Mouse (Mus musculus): ENCODE results near the gene Arap1.

Gene Arap1

GRCm38 (mm10) chr7:101362791-101363191 lies 14.9 kb downstream of the Arap1 start:
- DNase-seq (ENCODE audit: low spot score in 2 of 2): no peak

GRCm38 (mm10) chr7:101363914-101364313 lies 16.0 kb downstream of the Arap1 start:
- no peak for DNase-seq (ENCODE audit: low spot score in 2 of 2)

DNA sequence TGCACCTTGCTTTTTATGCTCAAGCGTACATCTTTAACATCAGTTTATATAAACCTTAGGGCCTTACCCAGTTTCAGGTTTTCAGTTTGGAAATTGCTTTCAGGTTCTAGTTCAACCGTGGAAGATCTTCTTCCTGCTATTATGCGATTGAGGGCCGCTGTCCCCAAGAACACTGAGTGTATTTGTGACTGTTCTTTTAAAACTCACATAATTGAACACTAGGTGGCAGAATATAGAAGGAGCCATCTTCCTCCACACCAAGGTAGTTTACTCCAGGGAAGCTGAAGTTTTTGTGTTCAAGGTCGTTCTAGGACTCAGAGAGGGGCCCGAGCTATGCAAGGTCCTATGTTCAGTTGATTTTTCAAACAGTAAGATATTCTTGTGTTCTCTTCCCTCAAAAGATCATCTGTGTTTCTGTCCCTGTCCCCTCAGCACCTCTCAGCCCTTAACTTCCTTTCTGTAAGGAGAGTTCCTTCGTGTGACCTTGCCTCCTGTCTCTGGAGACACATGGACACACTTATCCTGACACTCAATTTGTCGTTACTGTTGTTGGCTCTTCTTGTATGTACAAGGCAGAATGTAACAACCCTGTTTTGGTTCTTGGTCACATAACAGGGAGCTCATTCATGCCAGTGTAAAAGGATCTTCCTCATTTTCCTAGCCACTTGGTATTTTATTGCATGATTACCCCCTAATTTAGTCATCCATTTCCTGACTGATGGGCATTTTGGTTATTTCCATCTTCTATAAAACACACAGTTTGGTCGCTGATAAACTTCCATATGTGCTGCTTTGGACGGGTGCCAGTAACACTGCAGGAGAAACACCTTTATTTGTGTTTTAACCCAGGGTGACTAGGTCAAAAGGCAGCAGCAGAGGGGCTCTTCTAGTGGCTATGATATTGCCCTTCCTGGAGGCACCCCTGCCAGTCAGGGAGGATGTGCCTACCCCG lies 20.3 kb downstream of the Arap1 start:
- DNase-seq (ENCODE audit: low spot score in 2 of 2): no peak

DNA sequence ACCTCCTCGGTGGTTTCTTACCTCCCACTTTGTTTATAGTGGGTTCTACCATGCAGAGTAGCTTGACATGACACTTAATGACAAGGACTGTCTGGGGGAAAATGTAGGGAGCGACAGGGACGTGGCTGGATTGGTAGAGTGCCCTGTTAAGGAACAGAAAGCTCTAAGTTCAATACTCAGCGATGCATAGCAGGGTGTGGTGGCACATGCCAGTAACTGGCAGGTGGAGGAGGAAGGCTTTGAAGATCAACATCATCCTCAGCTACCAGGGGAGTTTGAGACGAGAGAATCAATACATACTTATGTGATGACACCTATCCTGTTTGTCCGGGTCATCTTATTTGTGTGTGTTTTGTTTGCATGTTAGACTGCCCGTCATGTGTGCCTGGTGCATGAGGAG lies 21.8 kb downstream of the Arap1 start:
- DNase-seq (ENCODE audit: low spot score in 2 of 2): no peak

GRCm38 (mm10) chr7:101373082-101373481 lies 25.2 kb downstream of the Arap1 start:
- DNase-seq (ENCODE audit: low spot score in 2 of 2): no peak

GRCm38 (mm10) chr7:101374155-101374554 lies 26.3 kb downstream of the Arap1 start:
- peak in 1 of 2 experiments; percentile 62 for DNase-seq (ENCODE audit: low spot score in 2 of 2)

GRCm38 (mm10) chr7:101376701-101377340 lies 29.0 kb downstream of the Arap1 start:
- no peak for DNase-seq (ENCODE audit: low spot score in 2 of 2)

- DNase-seq (ENCODE audit: low spot score in 2 of 2): no peak
Measured at GRCm38 (mm10) chr7:101377741-101378262, 29.9 kb downstream of the Arap1 start.

DNA sequence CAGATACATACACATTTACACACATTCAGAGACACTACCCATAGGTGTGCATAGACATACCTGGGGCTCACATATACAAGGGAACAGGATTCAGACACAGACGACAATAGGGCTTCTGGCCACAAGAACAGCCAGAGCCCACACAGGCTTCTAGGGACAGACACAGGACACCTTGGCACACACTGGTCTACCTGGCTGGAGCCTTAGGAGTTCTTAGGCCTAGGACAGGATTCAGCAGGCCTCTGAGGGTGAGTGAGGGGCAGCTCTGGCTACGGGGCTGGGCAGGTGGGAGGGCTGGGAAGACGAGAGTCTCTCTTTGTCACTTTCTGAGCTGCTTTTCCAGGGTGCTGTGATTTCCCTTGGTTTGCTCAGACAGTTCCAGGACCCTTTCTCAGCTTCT lies 30.4 kb downstream of the Arap1 start:
- no peak for DNase-seq (ENCODE audit: low spot score in 2 of 2)

DNA sequence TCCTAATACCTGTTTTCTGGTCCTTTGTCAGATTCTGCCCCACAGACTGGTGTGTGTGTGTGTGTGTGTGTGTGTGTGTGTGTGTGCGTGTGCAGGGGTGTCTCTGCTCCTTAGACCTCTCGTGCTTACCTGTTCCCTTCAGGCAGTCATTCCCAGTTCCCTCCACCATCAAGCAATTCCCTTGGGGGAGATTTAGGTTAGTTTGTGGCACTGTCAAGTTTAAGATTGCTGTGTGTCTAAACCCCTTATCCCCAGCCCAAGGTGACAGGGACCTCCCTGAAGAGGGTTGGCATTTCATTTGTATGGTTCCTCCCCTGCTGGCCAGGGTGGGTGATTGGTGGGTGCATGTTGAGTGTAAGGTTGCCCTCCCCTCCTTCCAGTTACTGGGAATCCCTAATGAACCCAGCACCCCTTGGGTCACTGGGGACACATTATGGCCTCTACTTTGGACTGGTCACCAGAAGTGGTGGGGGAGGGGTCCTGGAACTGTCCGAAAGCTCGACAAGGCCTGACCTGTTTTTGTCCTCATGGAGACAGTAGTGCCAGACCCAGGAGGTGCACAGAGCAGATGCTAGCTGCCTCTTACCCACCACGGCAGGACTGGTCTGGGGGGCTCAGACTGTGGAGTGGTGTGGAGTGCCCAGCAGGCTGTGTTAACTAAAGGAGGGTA lies 31.1 kb downstream of the Arap1 start:
- DNase-seq (ENCODE audit: low spot score in 2 of 2): no peak

- no peak for DNase-seq (ENCODE audit: low spot score in 2 of 2)
Measured at GRCm38 (mm10) chr7:101379732-101380131, 31.9 kb downstream of the Arap1 start.

- no peak for DNase-seq (ENCODE audit: low spot score in 2 of 2)
Measured at GRCm38 (mm10) chr7:101381512-101381911, 33.6 kb downstream of the Arap1 start.

GRCm38 (mm10) chr7:101382378-101382777 lies 34.5 kb downstream of the Arap1 start:
- no peak for DNase-seq (ENCODE audit: low spot score in 2 of 2)

- no peak for DNase-seq (ENCODE audit: low spot score in 2 of 2)
Measured at GRCm38 (mm10) chr7:101383756-101384155, 35.9 kb downstream of the Arap1 start.

DNA sequence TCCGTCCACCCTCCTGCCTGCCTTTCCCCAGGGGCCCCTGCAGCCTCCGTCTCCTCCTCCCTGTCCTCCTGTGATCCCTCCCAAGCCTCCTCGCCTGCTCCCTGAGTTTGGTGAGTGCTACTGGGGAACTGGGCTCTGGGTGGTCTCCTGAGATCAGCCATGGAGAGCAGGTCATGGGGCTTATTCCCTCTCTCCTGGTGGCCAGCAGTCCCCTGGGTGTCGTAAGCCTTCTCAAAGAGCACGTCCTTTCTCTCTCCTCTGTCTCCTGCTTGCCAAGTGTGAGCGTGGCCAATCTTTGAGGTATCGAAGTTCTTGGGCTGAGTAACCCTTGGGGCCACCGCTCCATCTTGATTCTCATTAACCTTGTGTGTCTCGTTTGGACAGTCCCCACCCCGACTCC lies 37.1 kb downstream of the Arap1 start:
- DNase-seq (ENCODE audit: low spot score in 2 of 2): no peak

DNA sequence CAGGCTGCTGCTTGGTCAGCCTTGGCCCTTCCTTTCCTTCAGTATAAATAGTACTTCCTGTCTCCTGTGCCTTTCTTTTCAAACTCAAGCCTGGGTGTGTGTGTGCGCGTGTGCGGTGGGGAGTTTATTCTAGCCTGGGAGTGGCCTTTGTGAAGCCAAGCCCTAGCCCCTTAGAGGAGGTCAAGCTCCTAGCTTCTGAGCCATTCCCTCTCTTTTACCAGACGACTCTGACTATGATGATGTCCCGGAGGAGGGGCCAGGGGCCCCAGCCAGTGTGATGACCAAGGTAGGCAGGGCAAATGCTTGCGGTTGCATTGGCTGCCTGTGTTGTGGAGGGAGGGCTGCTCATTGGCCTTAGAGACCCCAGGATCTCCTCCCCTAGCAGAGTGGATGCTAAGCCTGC lies 37.5 kb downstream of the Arap1 start:
- DNase-seq (ENCODE audit: low spot score in 2 of 2): no peak

DNA sequence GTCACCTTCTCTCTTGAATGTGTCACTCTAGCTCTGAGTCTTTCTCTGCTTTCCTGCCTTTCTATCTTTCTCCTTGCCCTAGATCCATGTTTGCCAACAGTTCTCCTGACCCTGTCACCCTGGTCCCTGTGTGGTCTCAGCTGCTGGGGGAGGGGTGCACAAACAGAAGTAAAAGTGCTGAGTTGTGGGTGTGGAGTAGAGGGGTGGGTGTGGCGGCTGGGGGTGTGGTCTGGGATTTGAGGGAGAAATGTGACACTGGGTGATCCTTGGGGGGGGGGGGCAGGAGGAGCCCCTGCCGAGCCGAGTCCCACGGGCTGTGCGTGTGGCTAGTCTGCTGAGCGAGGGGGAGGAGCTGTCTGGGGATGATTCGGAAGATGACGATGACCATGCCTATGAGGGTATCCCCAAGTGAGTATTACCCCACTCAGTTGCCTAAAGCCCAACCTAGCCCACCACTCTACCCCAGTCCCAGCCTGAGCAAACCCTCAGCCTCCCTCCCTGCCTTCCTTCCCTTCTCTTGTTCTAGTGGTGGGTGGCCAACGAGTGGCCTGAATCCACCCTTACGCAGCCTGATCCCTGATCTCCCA lies 38.1 kb downstream of the Arap1 start:
- DNase-seq (ENCODE audit: low spot score in 2 of 2): no peak

- no peak for DNase-seq (ENCODE audit: low spot score in 2 of 2)
Measured at GRCm38 (mm10) chr7:101389256-101389655, 41.4 kb downstream of the Arap1 start.

DNA sequence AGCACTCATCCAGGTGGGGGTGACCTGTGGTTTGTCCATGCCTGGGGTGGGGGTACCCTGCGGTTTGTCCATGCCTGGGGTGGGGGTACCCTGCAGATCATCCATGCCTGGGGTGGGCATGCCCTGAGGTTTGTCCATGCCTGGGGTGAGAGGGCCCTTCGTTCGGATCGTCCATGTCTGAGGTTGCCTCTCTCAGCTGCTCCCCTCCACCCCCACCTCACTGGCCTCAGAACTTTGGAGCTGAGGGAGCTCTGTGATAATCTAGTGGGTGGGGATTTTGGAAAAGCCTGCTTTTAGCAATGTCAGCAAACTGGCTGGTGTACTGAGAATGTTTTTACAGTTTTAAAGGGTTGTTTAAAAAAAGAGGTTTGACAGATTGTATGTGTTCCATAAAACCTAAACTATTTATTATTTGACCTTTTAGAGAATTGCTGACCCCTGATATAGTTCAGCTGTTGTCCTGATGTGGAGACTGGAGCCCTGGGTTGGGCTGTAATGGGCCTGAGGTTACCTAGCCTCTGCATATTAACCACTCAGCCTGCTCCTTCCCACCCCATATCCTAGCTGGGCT lies 44.1 kb downstream of the Arap1 start:
- no peak for DNase-seq (ENCODE audit: low spot score in 2 of 2)

GRCm38 (mm10) chr7:101393015-101393414 lies 45.1 kb downstream of the Arap1 start:
- DNase-seq (ENCODE audit: low spot score in 2 of 2): no peak

DNA sequence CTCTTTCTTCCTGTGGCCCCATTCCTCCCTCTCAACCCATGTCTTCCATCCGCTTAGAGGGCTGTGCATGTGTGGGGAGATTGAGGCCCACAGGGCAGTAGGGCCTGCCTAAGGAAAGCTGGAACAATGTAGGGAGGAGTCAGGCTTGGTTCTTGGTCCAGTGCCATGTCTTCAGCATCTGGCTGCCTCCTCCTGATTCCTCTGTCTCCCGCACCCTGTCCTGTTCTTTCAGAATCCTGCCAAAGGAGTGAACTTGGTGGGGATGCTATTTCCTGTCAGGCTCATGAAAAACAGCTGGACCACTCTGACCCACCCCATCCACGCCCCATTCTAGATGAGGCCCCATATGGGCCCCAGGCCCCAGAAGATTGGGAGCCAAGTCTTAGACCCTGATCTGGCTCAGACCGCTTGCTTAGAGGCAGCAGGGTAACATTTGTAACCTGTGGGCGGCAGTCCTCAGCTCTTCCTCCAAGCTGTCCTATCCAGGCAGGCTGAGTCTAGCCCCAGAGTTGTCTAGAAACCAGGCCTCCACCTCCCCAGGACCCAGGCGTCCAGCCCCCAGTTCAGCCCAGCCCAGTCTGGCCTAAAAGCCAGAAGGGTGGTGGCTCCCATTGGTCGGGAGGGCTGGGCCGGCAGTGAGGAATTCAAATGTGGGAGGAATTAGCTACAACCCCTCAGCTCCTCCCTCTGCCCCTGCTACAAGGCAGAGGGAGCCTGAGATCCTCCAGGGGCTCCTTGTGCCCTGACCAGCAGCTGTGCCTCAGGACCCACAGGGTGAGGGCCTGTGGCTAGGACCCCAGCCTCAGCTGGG lies 46.0 kb downstream of the Arap1 start:
- no peak for DNase-seq (ENCODE audit: low spot score in 2 of 2)
